Mouse (Mus musculus) mouse trophoblast stem cell (cell line): ENCODE measurements around the gene Urb1.

Experiments
- in situ Hi-C, 2 experiments: fragments of 300-500 bp; cut with MseI, MboI; formaldehyde crosslinking; loops; 2 replicates in 1 of 2; 3 replicates in 1 of 2; pipeline ENCODE4 v1.15.1; 2025

The Urb1 gene

GRCm38 (mm10) chr16:90774216-90774615, 36.0 kb downstream of the Urb1 start:
- in situ Hi-C loops, result no loop called here

GRCm38 (mm10) chr16:90766919-90767454, 43.2 kb downstream of the Urb1 start:
- in situ Hi-C loops, result no loop called here

GRCm38 (mm10) chr16:90765195-90765877, 44.9 kb downstream of the Urb1 start:
- in situ Hi-C loops, result no loop called here

- in situ Hi-C loops, result no loop called here
Observed at GRCm38 (mm10) chr16:90760515-90760914, 49.7 kb downstream of the Urb1 start.

GRCm38 (mm10) chr16:90759335-90759734, 50.9 kb downstream of the Urb1 start:
- in situ Hi-C loops, result no loop called here

- in situ Hi-C loops, result no loop called here
Observed at GRCm38 (mm10) chr16:90753386-90753941, 56.7 kb downstream of the Urb1 start.

GRCm38 (mm10) chr16:90748169-90748568, 62.0 kb downstream of the Urb1 start:
- in situ Hi-C loops, result no loop called here

GRCm38 (mm10) chr16:90747143-90747542, 63.1 kb downstream of the Urb1 start:
- in situ Hi-C loops, result no loop called here

GRCm38 (mm10) chr16:90738092-90738956, 71.9 kb downstream of the Urb1 start, which contains the start of gene Mrap:
Gene Mrap, plus strand, starts transcription at chr16:90738207.
- in situ Hi-C loops, result no loop called here

- in situ Hi-C loops, result no loop called here
Observed at GRCm38 (mm10) chr16:90736672-90737270, 73.4 kb downstream of the Urb1 start.

- in situ Hi-C loops, result no loop called here
Observed at GRCm38 (mm10) chr16:90735611-90736010, 74.6 kb downstream of the Urb1 start.

- in situ Hi-C loops, result no loop called here
Observed at GRCm38 (mm10) chr16:90727233-90728115, 82.7 kb downstream of the Urb1 start, which contains the start of gene Mis18a. Gene Mis18a, minus strand, starts transcription at chr16:90727404.

GRCm38 (mm10) chr16:90726600-90727227, 83.5 kb downstream of the Urb1 start:
- in situ Hi-C loops, result no loop called here

- in situ Hi-C loops, result loop anchor here (25.0 kb wide), 1 partner anchor 337 kb away; the partner anchor contains the start of gene Hunk (in 2 of the 2)
Observed at GRCm38 (mm10) chr16:90724051-90724450, 86.2 kb downstream of the Urb1 start.

- in situ Hi-C loops, result loop anchor here (25.0 kb wide), 1 partner anchor 323 kb away; the partner anchor contains the start of gene Hunk (in 2 of the 2)
Observed at GRCm38 (mm10) chr16:90710313-90710712, 99.9 kb downstream of the Urb1 start.

- in situ Hi-C loops, result loop anchor here (25.0 kb wide), 1 partner anchor 322 kb away; the partner anchor contains the start of gene Hunk (in 2 of the 2)
Observed at GRCm38 (mm10) chr16:90709711-90710289, 100.4 kb downstream of the Urb1 start.

GRCm38 (mm10) chr16:90706279-90706678, 103.9 kb downstream of the Urb1 start:
- in situ Hi-C loops, result loop anchor here (25.0 kb wide), 1 partner anchor 319 kb away; the partner anchor contains the start of gene Hunk (in 2 of the 2)

GRCm38 (mm10) chr16:90704161-90704825, 105.9 kb downstream of the Urb1 start:
- in situ Hi-C loops, result loop anchor here (25.0 kb wide), 1 partner anchor 317 kb away; the partner anchor contains the start of gene Hunk (in 2 of the 2)

- in situ Hi-C loops, result loop anchor here (25.0 kb wide), 1 partner anchor 316 kb away; the partner anchor contains the start of gene Hunk (in 2 of the 2)
Observed at GRCm38 (mm10) chr16:90703646-90704045, 106.6 kb downstream of the Urb1 start.
